ENCODE assay signal across 8 mouse cellular contexts in the genomic region with DNA sequence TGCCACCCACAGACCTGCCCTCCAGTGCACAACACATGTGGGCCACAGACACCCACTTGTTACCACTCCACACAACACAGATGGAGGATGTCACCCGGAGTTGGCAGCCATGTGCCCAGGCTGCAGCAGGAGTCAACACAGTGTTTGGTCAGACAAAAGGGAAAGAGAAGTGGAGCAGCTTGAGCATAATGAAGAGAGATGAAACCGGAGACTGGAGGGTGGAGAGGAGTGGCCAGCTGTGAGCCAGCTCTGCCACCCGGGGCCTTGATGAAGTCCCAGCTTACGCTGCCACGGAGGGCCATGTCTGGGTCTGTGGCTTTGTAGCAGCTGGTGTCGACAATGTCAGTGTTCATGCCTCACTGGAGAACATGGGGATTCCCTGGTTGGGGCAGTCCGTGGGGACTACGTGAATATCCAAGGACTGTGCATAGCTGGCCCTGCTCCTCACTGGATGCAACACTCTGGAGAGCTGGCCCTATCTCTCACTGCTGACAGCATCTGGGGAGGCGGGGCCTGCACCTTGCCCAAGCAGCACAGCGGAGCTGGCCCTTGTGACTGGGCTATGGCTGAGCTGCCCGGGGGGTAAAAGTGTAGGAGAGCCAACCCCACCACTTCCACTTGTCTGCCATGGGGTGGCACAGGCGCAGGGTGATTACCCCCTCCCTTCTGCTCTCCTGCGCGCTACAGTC.
DNase-seq lines count a peak whose midpoint lies in the region; ATAC-seq and TF ChIP-seq lines count a peak whose summit lies in the region.

No protein-coding gene starts in this region.

- TF ChIP-seq CTCF in layer of hippocampus, adult 2 months (conservative IDR thresholded peaks at IDR 0.05) = no peak

- H3K4me3 ChIP-seq in embryonic facial prominence, embryonic 11.5 days (ENCODE audit: low read depth, low read length) = no peak overlapping the region
- peak overlapping the region; percentile 18 for H3K4me3 ChIP-seq in hindbrain, embryonic 10.5 days
- H3K4me3 ChIP-seq in layer of hippocampus, adult 2 months = no peak overlapping the region

- H3K4me2 ChIP-seq in embryonic facial prominence, embryonic 11.5 days (ENCODE audit: low read depth, low read length) = no peak overlapping the region

- intact Hi-C loops in left cerebral cortex, postnatal 14 days (cut with DNase I) = no loop called here

- peak; percentile 27 for ATAC-seq in frontal cortex, adult (ENCODE audit: low TSS enrichment)
- ATAC-seq in embryonic facial prominence, embryonic 11.5 days (replicated peaks; ENCODE audit: insufficient number of reproducible peaks, low FRiP score, low TSS enrichment, low read depth) = peak; percentile 94

- no peaks in the 10 kb centered on the region for H3K36me3 ChIP-seq in embryonic facial prominence, embryonic 11.5 days (replicated peaks; ENCODE audit: control insufficient read depth, insufficient read depth, low read depth, low read length)
- no peaks in the 10 kb centered on the region for H3K36me3 ChIP-seq in hindbrain, embryonic 10.5 days

- H3K9me3 ChIP-seq in embryonic facial prominence, embryonic 11.5 days (replicated peaks; ENCODE audit: control insufficient read depth, low read length) = no peaks in the 10 kb centered on the region
- no peaks in the 10 kb centered on the region for H3K9me3 ChIP-seq in hindbrain, embryonic 10.5 days

- no peaks in the 10 kb centered on the region; the same call in 1 of the 2 replicates for H3K4me1 ChIP-seq in embryonic facial prominence, embryonic 11.5 days (ENCODE audit: control insufficient read depth, insufficient read depth, low read length)
- H3K4me1 ChIP-seq in hindbrain, embryonic 10.5 days (replicated peaks) = peaks cover 27% of the 10 kb centered on the region

- no peak overlapping the region for H3K27ac ChIP-seq in embryonic facial prominence, embryonic 11.5 days (replicated peaks; ENCODE audit: low read depth, low read length)
- peak overlapping the region; percentile 76 for H3K27ac ChIP-seq in hindbrain, embryonic 10.5 days
- no peak overlapping the region for H3K27ac ChIP-seq in layer of hippocampus, adult 2 months

- DNase-seq in frontal cortex, postnatal 10 days (ENCODE audit: low spot score in 2 of 2) = no peak
- DNase-seq in embryonic facial prominence, embryonic 11.5 days (ENCODE audit: low spot score) = no peak
- DNase-seq in hindbrain, embryonic 10.5 days (ENCODE audit: low spot score) = peak; percentile 37
- peak; percentile 24 for DNase-seq in lung, postnatal 14 days
- DNase-seq in adipocyte (ENCODE audit: low spot score) = no peak
- no peak for DNase-seq in layer of hippocampus, adult 2 months (ENCODE audit: low spot score in 2 of 2)
- no peak for DNase-seq in left cerebral cortex, postnatal 14 days (ENCODE audit: low spot score in 2 of 2)

- no peak overlapping the region for H3K9ac ChIP-seq in embryonic facial prominence, embryonic 11.5 days (replicated peaks; ENCODE audit: low read length)

- WGBS in embryonic facial prominence, embryonic 11.5 days = 65% methylated on average over 14 of the region's 14 CpGs
- 53% methylated on average over 14 of the region's 14 CpGs for WGBS in hindbrain, embryonic 10.5 days

- no peaks in the 10 kb centered on the region for H3K27me3 ChIP-seq in embryonic facial prominence, embryonic 11.5 days (ENCODE audit: control insufficient read depth, insufficient read depth, low read length)
- H3K27me3 ChIP-seq in hindbrain, embryonic 10.5 days (ENCODE audit: insufficient read depth, poor library complexity, severe bottlenecking) = no peaks in the 10 kb centered on the region

Comparison
In these comparisons a context has a peak if more than half of its experiments do, and no peak if none do; other contexts are left out.
1. DNase-seq: peak in hindbrain, embryonic 10.5 days (single experiment) and lung, postnatal 14 days (single experiment); none in frontal cortex, postnatal 10 days (0 of 2), embryonic facial prominence, embryonic 11.5 days (single experiment), adipocyte (single experiment), layer of hippocampus, adult 2 months (0 of 2) and left cerebral cortex, postnatal 14 days (0 of 2).